Mouse (Mus musculus) liver, embryonic 14.5 days (tissue): ENCODE data around the gene Zfp61. TPM values are rescaled to one million over a fixed set of nuclear protein-coding genes. Genes with fewer than 3 reads are reported as not detected.

Source experiments
- ATAC-seq: fragments of 200-750 bp; cut with Nextera tagmentation; 2 replicates; pipeline ENCODE4 v1.8.0; 2017; ENCODE audit warnings: moderate number of reproducible peaks, mild to moderate bottlenecking, moderate library complexity; ENCODE audit not compliant: insufficient read depth
- DNase-seq, 3 experiments: peaks; one replicate each; pipeline ENCODE4 v3.0.0-alpha.2; 2012 to 2013; ENCODE audit warnings: low read depth in 3 of 3, low spot score in 3 of 3
- H3K27ac ChIP-seq: fragments of 300-500 bp; sonication (generic); 2 replicates; pipeline ENCODE4 v1.5.1; 2014; ENCODE audit warnings: moderate library complexity, mild to moderate bottlenecking, control low read depth, inconsistent platforms
- H3K27me3 ChIP-seq: fragments of 300-500 bp; sonication (generic); 2 replicates; pipeline ENCODE4 v1.6.1; 2014; ENCODE audit warnings: mild to moderate bottlenecking, low read length, moderate library complexity; ENCODE audit not compliant: control insufficient read depth, insufficient read depth
- H3K36me3 ChIP-seq: fragments of 300-500 bp; sonication (generic); replicated peaks from 2 replicates; pipeline ENCODE4 v1.6.1; 2014; ENCODE audit warnings: low read depth; ENCODE audit not compliant: control insufficient read depth, insufficient read depth
- H3K4me1 ChIP-seq, 2 experiments: fragments of 200-500 bp in 1 of 2; fragments of 300-500 bp in 1 of 2; sonication (generic) in 1 of 2; replicated peaks; 2 replicates each; pipeline ENCODE4 v1.6.1; 2012 to 2014; ENCODE audit warnings: antibody characterized with exemption in 1 of 2, inconsistent platforms in 1 of 2, low read length in 1 of 2; ENCODE audit not compliant: control insufficient read depth in 2 of 2, insufficient read depth in 2 of 2
- H3K4me2 ChIP-seq: fragments of 300-500 bp; sonication (generic); 2 replicates; pipeline ENCODE4 v1.6.1; 2014; ENCODE audit warnings: low read depth, mild to moderate bottlenecking, control low read depth, moderate library complexity
- H3K4me3 ChIP-seq, 2 experiments: fragments of 200-500 bp in 1 of 2; fragments of 300-500 bp in 1 of 2; sonication (generic) in 1 of 2; 2 replicates each; pipeline ENCODE4 v1.5.1; 2012 to 2014; ENCODE audit warnings: low read depth in 2 of 2, low read length in 2 of 2, mild to moderate bottlenecking in 2 of 2, control low read depth in 1 of 2, inconsistent platforms in 1 of 2, moderate library complexity in 1 of 2; ENCODE audit not compliant: insufficient read depth in 1 of 2
- H3K9ac ChIP-seq: fragments of 300-500 bp; sonication (generic); replicated peaks from 2 replicates; pipeline ENCODE4 v1.6.1; 2014; ENCODE audit warnings: mild to moderate bottlenecking, control low read depth, moderate library complexity
- H3K9me3 ChIP-seq: fragments of 300-500 bp; sonication (generic); 2 replicates; pipeline ENCODE4 v1.6.1; 2016; ENCODE audit warnings: low read length, mixed read lengths; ENCODE audit not compliant: control insufficient read depth
- CTCF ChIP-seq: IDR thresholded peaks from 2 replicates; pipeline ENCODE4 v1.5.1; 2016; ENCODE audit warnings: antibody characterized with exemption, low read depth, control low read depth
- EP300 ChIP-seq: IDR thresholded peaks from 2 replicates; pipeline ENCODE4 v1.6.1; 2016; ENCODE audit warnings: antibody characterized with exemption, low read depth
- WGBS: fragments of 180-500 bp; shearing (Covaris S2); extraction: QIAGEN DNeasy Blood & Tissue Kit; methylation state at CpG from one replicate; pipeline ENCODE4 v1.1.7; 2014; ENCODE audit not compliant: insufficient replicate concordance; 5-methylcytosine and 5-hydroxymethylcytosine counted together
- polyA plus RNA-seq, 2 experiments: library from polyadenylated mRNA; depleted of rRNA in 1 of 2; stranded (reverse) in 1 of 2; unstranded in 1 of 2; fragments of >200 nt; fragmentation: Nextera tagmentation in 1 of 2; extraction: Ambion mirVana in 1 of 2; gene quantifications; 2 replicates each; pipeline versions ENCODE4 v1.2.1 to v1.2.3; 2012 to 2014

The Zfp61 gene
- polyA plus RNA-seq, 2 experiments, result 1.6 to 2.6 TPM

- no peak overlapping the region for H3K9ac ChIP-seq
- H3K4me2 ChIP-seq, result no peak overlapping the region
- no peaks in the 10 kb centered on the region; a peak in 1 of 4 replicates for H3K4me1 ChIP-seq
- ATAC-seq (no peak), DNase-seq (no peak)
- H3K27ac ChIP-seq, result no peak overlapping the region
- no peak for TF ChIP-seq CTCF
- no peak for TF ChIP-seq EP300
- no peak overlapping the region for H3K4me3 ChIP-seq
- H3K27me3 ChIP-seq, result no peaks in the 10 kb centered on the region
- H3K9me3 ChIP-seq, result no peaks in the 10 kb centered on the region
- H3K36me3 ChIP-seq, result no peaks in the 10 kb centered on the region
- 85% methylated on average over 6 of the region's 6 CpGs for WGBS
These were observed 29.8 kb downstream of the Zfp61 start for GRCm38 (mm10) chr7:24271191-24271590.

DNA sequence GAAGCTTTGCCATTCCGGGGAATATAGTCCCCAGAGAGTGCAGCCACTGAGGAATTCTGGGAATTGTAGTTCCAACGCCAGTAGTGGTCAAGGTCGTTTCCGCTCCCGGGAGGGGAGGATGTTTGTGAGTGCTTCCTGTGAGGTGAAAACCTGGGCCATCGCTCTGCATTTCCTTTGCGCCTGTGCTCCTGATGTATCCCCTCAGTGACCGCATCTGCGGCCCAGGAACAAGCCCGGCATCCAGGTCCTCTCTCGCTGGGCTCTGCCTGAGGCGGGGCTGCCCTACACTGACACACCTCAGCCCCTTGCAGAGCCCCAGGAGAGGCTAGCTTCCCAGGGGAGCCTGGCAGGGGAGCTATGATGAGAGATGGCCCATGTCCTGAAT is 30.8 kb downstream of the Zfp61 start, which contains the start of gene Zfp93:
Zfp93 (plus strand) TSS at position 133 of the 385 bp plus-strand sequence.
- Histone ChIP-seq H3K36me3 (no peaks in the 10 kb centered on the region), H3K27me3 (no peaks in the 10 kb centered on the region), H3K27ac (no peak within 1 kb of the TSS), H3K4me1 (no peaks in the 10 kb centered on the region; a peak in 1 of 4 replicates), H3K9ac (peak within 1 kb of the TSS; percentile 63), H3K9me3 (no peaks in the 10 kb centered on the region), H3K4me2 (peak within 1 kb of the TSS; percentile 73), H3K4me3 (peak within 1 kb of the TSS; percentile 59 to 61)
- WGBS, result under 1% methylated on average over 12 of the region's 12 CpGs
- TF ChIP-seq EP300, result no peak
- TF ChIP-seq CTCF, result no peak
- peak; percentile 42 to 50 (median 44) for DNase-seq
- ATAC-seq, result peak; percentile 80

DNA sequence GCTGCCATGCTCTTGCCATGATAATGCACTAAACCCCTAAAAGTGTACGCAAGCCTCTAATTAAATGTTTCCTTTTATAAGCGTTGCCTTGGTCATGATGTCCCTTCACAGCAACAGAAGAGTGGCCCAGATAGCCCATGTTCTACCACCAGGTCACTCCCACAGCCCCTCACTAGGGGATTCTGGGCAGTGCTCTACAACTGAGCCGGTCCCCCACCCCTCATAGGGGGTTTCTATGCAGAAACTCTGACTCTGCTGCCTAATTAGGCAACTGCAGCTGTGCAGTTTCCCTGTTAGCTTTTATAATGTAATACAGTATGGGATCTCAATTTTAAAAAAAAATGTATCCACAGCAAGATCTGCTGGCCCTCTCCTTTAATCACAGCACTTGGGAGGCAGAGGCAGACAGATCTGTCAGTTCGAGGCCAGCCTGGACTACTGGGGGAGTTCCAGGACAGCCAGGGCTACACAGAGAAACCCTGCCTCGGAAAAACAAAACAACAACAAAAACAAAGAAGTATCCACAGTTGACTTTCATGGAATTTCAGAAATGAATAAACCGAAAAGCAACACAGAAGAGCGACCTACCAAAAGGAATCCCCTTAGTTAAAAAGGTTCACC is 31.3 kb downstream of the Zfp61 start:
- Histone ChIP-seq H3K27ac (no peak overlapping the region), H3K4me2 (peak overlapping the region; percentile 73), H3K9me3 (no peaks in the 10 kb centered on the region), H3K9ac (peak overlapping the region; percentile 20; the same call in 1 of the 2 replicates), H3K4me1 (no peaks in the 10 kb centered on the region; a peak in 1 of 4 replicates), H3K27me3 (no peaks in the 10 kb centered on the region), H3K36me3 (no peaks in the 10 kb centered on the region), H3K4me3 (peak overlapping the region; percentile 59 to 61)
- 31% methylated on average over 7 of the region's 7 CpGs for WGBS
- no peak for TF ChIP-seq EP300
- TF ChIP-seq CTCF, result no peak
- ATAC-seq (peak; percentile 13; the same call in 1 of the 2 replicates), DNase-seq (no peak)

- Histone ChIP-seq H3K36me3 (no peaks in the 10 kb centered on the region), H3K9me3 (no peaks in the 10 kb centered on the region), H3K4me1 (no peaks in the 10 kb centered on the region; a peak in 1 of 4 replicates), H3K27ac (no peak overlapping the region), H3K9ac (no peak overlapping the region), H3K4me2 (no peak overlapping the region), H3K4me3 (no peak overlapping the region), H3K27me3 (no peaks in the 10 kb centered on the region)
- no peak for ATAC-seq
- no peak for TF ChIP-seq EP300
- TF ChIP-seq CTCF, result no peak
- 42% methylated on average over 3 of the region's 3 CpGs for WGBS
- DNase-seq, result no peak
These were observed 31.8 kb downstream of the Zfp61 start for GRCm38 (mm10) chr7:24269256-24269655.

- ATAC-seq, result no peak
These were observed 32.6 kb downstream of the Zfp61 start for GRCm38 (mm10) chr7:24268176-24269155.

More at GRCm38 (mm10) chr7:24268176-24269155, 32.6 kb downstream of the Zfp61 start:
- Histone ChIP-seq H3K36me3 (no peaks in the 10 kb centered on the region), H3K27ac (no peak overlapping the region), H3K4me1 (no peaks in the 10 kb centered on the region; a peak in 1 of 4 replicates), H3K27me3 (no peaks in the 10 kb centered on the region), H3K4me2 (no peak overlapping the region), H3K4me3 (no peak overlapping the region), H3K9ac (no peak overlapping the region), H3K9me3 (no peaks in the 10 kb centered on the region)
- 64% methylated on average over 24 of the region's 24 CpGs for WGBS
- TF ChIP-seq CTCF (no peak), EP300 (no peak)
- DNase-seq, result no peak
